Mouse (Mus musculus): ENCODE data around the gene Ppp1r26. TPM values are rescaled to one million over a fixed set of nuclear protein-coding genes. Genes with fewer than 3 reads are reported as not detected.

Gene Ppp1r26
- total and polyA plus RNA-seq, 3 experiments, result not detected

DNA sequence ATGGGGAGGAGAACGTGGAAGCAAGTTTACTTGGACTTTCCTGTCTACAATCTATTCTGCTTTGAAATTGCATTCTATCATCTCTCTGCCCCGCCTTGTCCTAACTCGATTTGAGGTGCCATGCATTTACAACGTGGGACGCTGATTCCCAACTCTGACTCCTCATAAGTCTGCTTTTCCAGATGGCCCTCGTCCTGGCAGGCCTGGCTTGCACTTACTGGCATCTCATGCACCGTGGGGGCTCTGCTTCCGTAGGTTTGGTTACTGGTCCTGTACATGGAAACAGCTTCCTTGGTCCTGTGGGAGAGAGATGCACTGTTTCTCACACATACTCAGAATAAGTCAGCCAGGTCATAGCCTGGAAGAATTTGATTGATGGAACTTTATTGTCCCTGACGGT lies 18.3 kb downstream of the Ppp1r26 start:
- Histone ChIP-seq H3K79me2 (ENCODE audit: control insufficient read depth, insufficient read depth, low read length, poor library complexity) (peaks cover 12% of the 10 kb centered on the region), H3K27me3 (ENCODE audit: control insufficient read depth in 1 of 2, insufficient read depth in 2 of 2, low read length in 2 of 2) (peaks cover 0 to 2% of the 10 kb centered on the region in 2 experiments; a peak in 2 of 4 replicates), H3K9ac (ENCODE audit: control insufficient read depth, low read depth, low read length, poor library complexity, severe bottlenecking) (no peak overlapping the region), H3K4me1 (ENCODE audit: control insufficient read depth in 1 of 2, insufficient read depth in 2 of 2, low read length in 2 of 2) (peaks cover 3 to 12% of the 10 kb centered on the region in 2 experiments; a peak in 2 of 4 replicates), H3K36me3 (ENCODE audit: control insufficient read depth in 1 of 2, insufficient read depth in 2 of 2, low read length in 2 of 2) (peaks cover 2% of the 10 kb centered on the region in 2 experiments; a peak in 2 of 4 replicates), H3K27ac (ENCODE audit: control insufficient read depth, low read depth, low read length) (no peak overlapping the region), H3K9me3 (replicated peaks; ENCODE audit: insufficient read depth, low read length) (no peaks in the 10 kb centered on the region), H3K4me3 (ENCODE audit: control insufficient read depth in 1 of 2, insufficient read depth in 1 of 2, low read depth in 2 of 2, low read length in 2 of 2) (no peak overlapping the region)
- DNase-seq (ENCODE audit: low read depth, low spot score), result no peak
- TF ChIP-seq MXI1 (IDR thresholded peaks at IDR 0.05; ENCODE audit: low read depth, low read length) (no peak), ZNF384 (IDR thresholded peaks at IDR 0.05; ENCODE audit: low read depth, low read length) (no peak), POLR2A (IDR thresholded peaks at IDR 0.05; ENCODE audit: control insufficient read depth in 1 of 2, insufficient read depth in 1 of 2, low read depth in 1 of 2, low read length in 2 of 2, poor library complexity in 1 of 2) (no peak), MAFK (IDR thresholded peaks at IDR 0.05; ENCODE audit: borderline replicate concordance, low read depth, low read length) (no peak), TBP (IDR thresholded peaks at IDR 0.05; ENCODE audit: low read depth, low read length) (no peak), ELF1 (IDR thresholded peaks at IDR 0.05; ENCODE audit: low read depth, low read length) (no peak), BHLHE40 (IDR thresholded peaks at IDR 0.05; ENCODE audit: borderline replicate concordance, low read depth, low read length) (no peak), ZMIZ1 (IDR thresholded peaks at IDR 0.05; ENCODE audit: low read depth, low read length) (no peak), SIN3A (IDR thresholded peaks at IDR 0.05; ENCODE audit: low read length) (no peak), MAZ (IDR thresholded peaks at IDR 0.05; ENCODE audit: low read depth, low read length) (no peak), ZKSCAN1 (IDR thresholded peaks at IDR 0.05; ENCODE audit: low read depth, low read length) (no peak), ZC3H11A (IDR thresholded peaks at IDR 0.05; ENCODE audit: low read depth, low read length) (no peak), CHD1 (IDR thresholded peaks at IDR 0.05; ENCODE audit: low read depth, low read length) (no peak), GATA1 (IDR thresholded peaks at IDR 0.05; ENCODE audit: low read depth, low read length) (no peak), JUND (IDR thresholded peaks at IDR 0.05; ENCODE audit: low read depth, low read length) (no peak), ETS1 (IDR thresholded peaks at IDR 0.05; ENCODE audit: low read depth, low read length) (no peak), MEF2A (IDR thresholded peaks at IDR 0.05; ENCODE audit: extremely low read depth, insufficient replicate concordance, low read depth, low read length, poor library complexity, severe bottlenecking) (no peak), MAX (IDR thresholded peaks at IDR 0.05; ENCODE audit: low read length) (no peak)

GRCm38 (mm10) chr2:28465836-28466518 lies 19.4 kb downstream of the Ppp1r26 start, which contains the start of gene 1700007K13Rik:
Gene 1700007K13Rik (minus strand): TSS chr2:28466332.
- no peak within 1 kb of the TSS for H3K4me3 ChIP-seq (ENCODE audit: control insufficient read depth in 1 of 2, insufficient read depth in 1 of 2, low read depth in 2 of 2, low read length in 2 of 2)
- H3K27me3 ChIP-seq (ENCODE audit: control insufficient read depth in 1 of 2, insufficient read depth in 2 of 2, low read length in 2 of 2), result no peaks in the 10 kb centered on the region
- TF ChIP-seq JUND (IDR thresholded peaks at IDR 0.05; ENCODE audit: low read depth, low read length), result no peak
- H3K27ac ChIP-seq (ENCODE audit: control insufficient read depth, low read depth, low read length), result no peak within 1 kb of the TSS
- H3K4me1 ChIP-seq (ENCODE audit: control insufficient read depth in 1 of 2, insufficient read depth in 2 of 2, low read length in 2 of 2), result peaks cover 3 to 12% of the 10 kb centered on the region in 2 experiments; a peak in 2 of 4 replicates
- peaks cover 12% of the 10 kb centered on the region for H3K79me2 ChIP-seq (ENCODE audit: control insufficient read depth, insufficient read depth, low read length, poor library complexity)
- no peak for DNase-seq (ENCODE audit: low read depth, low spot score)
- peaks cover 2% of the 10 kb centered on the region in 2 experiments; a peak in 3 of 4 replicates for H3K36me3 ChIP-seq (ENCODE audit: control insufficient read depth in 1 of 2, insufficient read depth in 2 of 2, low read length in 2 of 2)
- H3K9ac ChIP-seq (ENCODE audit: control insufficient read depth, low read depth, low read length, poor library complexity, severe bottlenecking), result no peak within 1 kb of the TSS
- H3K9me3 ChIP-seq (replicated peaks; ENCODE audit: insufficient read depth, low read length), result no peaks in the 10 kb centered on the region

Data from MEL (cell line).